Mouse (Mus musculus) hindbrain, embryonic 16.5 days (tissue): Measurements from ENCODE around the gene Arhgap27. TPM values are rescaled to one million over a fixed set of nuclear protein-coding genes. Genes with fewer than 3 reads are reported as not detected.

Source experiments
- ATAC-seq: fragments of 200-750 bp; cut with Nextera tagmentation; 2 replicates; pipeline ENCODE4 v1.8.0; 2017; ENCODE audit warnings: moderate TSS enrichment, moderate library complexity
- H3K27ac ChIP-seq: fragments of 300-500 bp; sonication (generic); 2 replicates; pipeline ENCODE4 v1.5.1; 2014; ENCODE audit warnings: low read depth, mild to moderate bottlenecking, control low read depth, low read length, moderate library complexity
- H3K27me3 ChIP-seq: fragments of 300-500 bp; sonication (generic); replicated peaks from 2 replicates; pipeline ENCODE4 v1.6.1; 2014; ENCODE audit warnings: low read length; ENCODE audit not compliant: control insufficient read depth, insufficient read depth
- H3K36me3 ChIP-seq: fragments of 300-500 bp; sonication (generic); 2 replicates; pipeline ENCODE4 v1.6.1; 2014; ENCODE audit warnings: mild to moderate bottlenecking, low read length, moderate library complexity, mixed read lengths; ENCODE audit not compliant: control insufficient read depth, insufficient read depth
- H3K4me1 ChIP-seq: fragments of 300-500 bp; sonication (generic); 2 replicates; pipeline ENCODE4 v1.6.1; 2014; ENCODE audit warnings: low read depth, low read length; ENCODE audit not compliant: control insufficient read depth, insufficient read depth
- H3K4me2 ChIP-seq: fragments of 300-500 bp; sonication (generic); 2 replicates; pipeline ENCODE4 v1.6.1; 2014; ENCODE audit warnings: mild to moderate bottlenecking, low read length, control low read depth, moderate library complexity
- H3K4me3 ChIP-seq: fragments of 300-500 bp; sonication (generic); 2 replicates; pipeline ENCODE4 v1.5.1; 2014; ENCODE audit warnings: mild to moderate bottlenecking, low read length, control low read depth, moderate library complexity
- H3K9ac ChIP-seq: fragments of 300-500 bp; sonication (generic); 2 replicates; pipeline ENCODE4 v1.6.1; 2014; ENCODE audit warnings: low read depth, mild to moderate bottlenecking, control low read depth, low read length, moderate library complexity
- H3K9me3 ChIP-seq: fragments of 300-500 bp; sonication (generic); 2 replicates; pipeline ENCODE4 v1.6.1; 2014; ENCODE audit warnings: mild to moderate bottlenecking, low read length, moderate library complexity; ENCODE audit not compliant: control insufficient read depth
- WGBS: fragments of 180-500 bp; shearing (Covaris S2); extraction: QIAGEN DNeasy Blood & Tissue Kit; methylation state at CpG from one replicate; pipeline ENCODE4 v1.1.7; 2014; 5-methylcytosine and 5-hydroxymethylcytosine counted together
- polyA plus RNA-seq: library from polyadenylated mRNA; unstranded; fragments of >200 nt; fragmentation: Nextera tagmentation; extraction: Ambion mirVana; gene quantifications from 2 replicates; pipeline ENCODE4 v1.2.1, GENCODE M21; 2015

The Arhgap27 gene
- polyA plus RNA-seq, 1 experiment from 2014 or later: 4.8 TPM

DNA sequence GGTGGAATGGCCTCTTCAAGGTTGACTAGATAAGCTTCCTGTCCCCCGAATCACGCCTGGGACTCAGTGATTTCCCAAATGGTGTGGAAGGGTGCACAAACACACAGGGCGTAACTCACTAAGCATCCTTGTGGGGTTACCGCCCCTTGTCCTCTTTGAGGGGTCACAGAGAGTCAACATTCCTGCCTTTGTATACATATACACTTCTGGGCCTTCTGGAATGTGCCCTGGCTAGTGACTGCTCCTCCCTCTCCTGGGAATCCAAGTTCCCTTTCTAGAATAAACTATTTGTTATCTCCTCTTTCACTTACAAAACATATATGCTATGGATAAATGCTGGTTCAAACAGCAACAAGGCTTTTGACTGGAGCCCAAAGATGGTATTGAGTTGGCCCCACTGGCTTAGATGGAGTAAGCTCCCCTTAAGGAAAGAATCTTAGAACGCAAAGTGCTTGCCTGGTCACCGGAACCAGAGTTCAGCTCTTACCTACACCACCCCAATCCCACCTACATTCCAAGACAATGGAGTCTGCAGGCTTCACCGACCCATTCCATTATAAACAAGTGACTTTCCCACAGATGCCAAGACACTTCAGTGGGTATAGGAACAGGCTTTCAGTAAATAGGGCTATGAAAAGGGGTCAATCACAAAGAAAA lies 24.5 kb upstream of the Arhgap27 start:
- H3K9ac ChIP-seq: no peak overlapping the region
- H3K4me2 ChIP-seq: no peak overlapping the region
- H3K27ac ChIP-seq: no peak overlapping the region
- no peaks in the 10 kb centered on the region for H3K27me3 ChIP-seq
- ATAC-seq: no peak
- no peaks in the 10 kb centered on the region for H3K9me3 ChIP-seq
- peaks cover 17% of the 10 kb centered on the region for H3K36me3 ChIP-seq
- no peak overlapping the region for H3K4me3 ChIP-seq
- 72% methylated on average over 7 of the region's 7 CpGs for WGBS
- no peaks in the 10 kb centered on the region for H3K4me1 ChIP-seq

DNA sequence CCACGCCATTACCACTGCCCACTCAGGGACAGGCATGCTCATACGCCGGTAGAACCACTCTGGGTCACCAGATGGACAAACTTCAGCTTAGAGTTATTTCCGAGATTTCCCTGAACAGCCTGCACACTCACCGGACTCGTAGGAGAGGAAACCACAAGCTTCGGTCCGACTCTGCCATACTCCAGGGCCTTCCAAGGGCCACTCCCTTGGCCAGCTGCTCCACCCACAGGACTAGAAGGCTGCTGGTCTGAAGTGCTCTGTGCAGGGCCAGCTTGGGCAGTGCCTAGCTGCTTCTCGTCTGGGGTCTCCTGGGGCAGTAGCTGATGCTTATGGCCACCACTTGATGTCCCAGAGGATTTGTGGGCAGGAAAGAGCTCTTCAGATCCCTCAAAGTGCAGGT lies 23.3 kb upstream of the Arhgap27 start:
- no peaks in the 10 kb centered on the region for H3K9me3 ChIP-seq
- WGBS: 88% methylated on average over 9 of the region's 9 CpGs
- no peak overlapping the region for H3K27ac ChIP-seq
- peaks cover 14% of the 10 kb centered on the region for H3K36me3 ChIP-seq
- no peaks in the 10 kb centered on the region for H3K27me3 ChIP-seq
- H3K4me2 ChIP-seq: no peak overlapping the region
- no peaks in the 10 kb centered on the region for H3K4me1 ChIP-seq
- no peak overlapping the region for H3K9ac ChIP-seq
- no peak for ATAC-seq
- H3K4me3 ChIP-seq: no peak overlapping the region

DNA sequence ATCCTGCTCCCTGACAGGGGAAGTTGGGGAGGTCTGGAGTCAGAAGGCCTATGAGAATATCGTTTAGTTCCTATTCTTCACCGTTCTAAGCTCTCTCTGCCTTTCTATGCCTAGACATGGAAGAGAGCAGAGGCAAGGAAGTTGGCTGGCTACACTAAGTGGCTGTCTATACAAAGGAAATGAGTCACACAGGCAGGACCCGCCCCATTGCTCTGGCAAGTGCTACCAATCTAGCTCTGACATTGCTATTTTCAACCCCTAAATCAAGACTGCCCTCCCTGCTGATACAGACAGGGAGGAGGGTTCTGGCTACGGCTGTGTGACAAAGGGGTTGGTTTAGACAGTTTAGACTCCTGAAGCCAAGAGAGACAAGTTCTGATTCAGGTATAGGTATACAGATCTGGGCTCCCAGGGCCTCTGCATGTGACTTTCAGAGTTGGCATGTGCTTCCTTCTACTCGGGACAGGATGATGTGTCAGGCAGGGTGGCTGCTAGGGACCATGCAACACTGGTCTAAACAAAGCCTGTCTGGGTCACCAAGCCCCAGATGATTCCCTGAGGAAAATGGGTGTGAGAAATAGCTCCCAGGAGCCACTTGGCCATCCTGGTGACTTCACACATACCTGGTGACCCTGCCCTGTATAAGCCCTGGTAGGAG lies 18.6 kb upstream of the Arhgap27 start:
- Histone ChIP-seq H3K4me2 (no peak overlapping the region), H3K27me3 (no peaks in the 10 kb centered on the region), H3K36me3 (peaks cover 20% of the 10 kb centered on the region), H3K4me3 (no peak overlapping the region), H3K4me1 (no peaks in the 10 kb centered on the region), H3K27ac (no peak overlapping the region), H3K9ac (no peak overlapping the region), H3K9me3 (no peaks in the 10 kb centered on the region)
- no peak for ATAC-seq
- 83% methylated on average over 5 of the region's 5 CpGs for WGBS

DNA sequence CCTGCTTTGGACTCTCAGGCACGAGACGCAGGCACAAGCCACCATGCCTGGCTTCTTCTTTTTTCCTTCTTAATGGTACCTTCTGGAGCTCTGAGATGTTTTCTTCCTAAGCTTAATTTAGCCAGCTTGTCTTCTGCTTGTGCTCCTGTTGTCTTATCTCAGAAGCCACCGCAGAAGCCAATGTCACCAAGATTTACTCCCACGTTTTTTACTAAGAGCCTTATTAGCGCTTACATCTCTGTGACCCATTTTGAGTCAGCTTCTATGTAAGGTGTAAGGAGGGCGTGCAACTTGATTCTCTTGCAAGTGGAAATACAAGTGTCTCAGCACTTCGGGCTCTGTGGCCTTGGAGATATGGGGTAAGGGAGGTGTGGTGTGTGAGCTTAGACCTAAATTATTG lies 18.0 kb upstream of the Arhgap27 start:
- Histone ChIP-seq H3K4me3 (no peak overlapping the region), H3K9ac (no peak overlapping the region), H3K4me1 (no peaks in the 10 kb centered on the region), H3K4me2 (no peak overlapping the region), H3K9me3 (no peaks in the 10 kb centered on the region), H3K27ac (no peak overlapping the region), H3K36me3 (peaks cover 19% of the 10 kb centered on the region), H3K27me3 (no peaks in the 10 kb centered on the region)
- no peak for ATAC-seq
- WGBS: 93% methylated on average over 7 of the region's 7 CpGs

DNA sequence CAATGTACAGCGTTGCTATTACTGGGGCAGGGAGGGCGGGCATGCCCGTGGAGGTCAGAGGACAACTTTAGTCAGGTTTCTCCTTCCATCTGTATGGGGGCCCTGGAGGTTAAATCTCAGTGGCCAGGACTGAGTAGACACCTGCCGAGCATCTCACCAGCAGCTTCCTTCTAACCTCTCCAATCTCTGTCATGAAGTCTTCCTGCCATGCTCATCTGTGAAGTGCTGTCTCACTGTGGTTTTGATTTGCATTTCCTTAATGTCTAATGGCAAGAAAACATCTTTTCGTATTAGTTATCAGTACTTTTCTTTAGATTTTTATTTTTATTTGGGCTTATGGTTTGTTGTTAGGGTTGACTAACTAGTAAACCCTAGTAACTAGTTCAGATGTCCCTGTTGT lies 17.0 kb upstream of the Arhgap27 start:
- H3K9ac ChIP-seq: no peak overlapping the region
- H3K27me3 ChIP-seq: no peaks in the 10 kb centered on the region
- no peaks in the 10 kb centered on the region for H3K4me1 ChIP-seq
- no peak overlapping the region for H3K27ac ChIP-seq
- H3K4me3 ChIP-seq: no peak overlapping the region
- no peak overlapping the region for H3K4me2 ChIP-seq
- H3K9me3 ChIP-seq: no peaks in the 10 kb centered on the region
- WGBS: 95% methylated on average over 5 of the region's 5 CpGs
- peaks cover 27% of the 10 kb centered on the region for H3K36me3 ChIP-seq
- ATAC-seq: no peak

DNA sequence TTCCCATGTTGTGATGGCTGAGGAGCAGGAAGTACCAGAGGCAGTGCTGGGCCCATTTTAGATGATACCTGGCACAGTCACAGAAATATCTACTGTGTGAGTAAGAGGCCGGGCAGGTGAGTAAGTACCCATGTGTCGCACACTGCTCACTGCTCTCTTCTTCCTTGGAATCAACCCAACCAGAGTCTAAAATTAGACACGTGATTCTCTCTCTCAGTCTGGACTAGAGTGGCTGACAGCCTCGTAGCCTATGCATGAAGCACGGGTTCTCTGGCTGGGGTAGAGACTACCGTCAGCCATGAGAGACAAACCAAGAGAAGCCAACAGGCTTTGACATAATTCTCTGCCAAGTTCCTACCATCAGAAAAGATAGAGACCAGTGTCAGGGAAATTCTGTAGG lies 14.8 kb upstream of the Arhgap27 start:
- Histone ChIP-seq H3K36me3 (peaks cover 27% of the 10 kb centered on the region), H3K4me1 (no peaks in the 10 kb centered on the region), H3K27me3 (no peaks in the 10 kb centered on the region), H3K9me3 (no peaks in the 10 kb centered on the region), H3K4me3 (no peak overlapping the region), H3K4me2 (no peak overlapping the region), H3K9ac (no peak overlapping the region), H3K27ac (no peak overlapping the region)
- WGBS: 92% methylated on average over 6 of the region's 6 CpGs
- no peak for ATAC-seq

DNA sequence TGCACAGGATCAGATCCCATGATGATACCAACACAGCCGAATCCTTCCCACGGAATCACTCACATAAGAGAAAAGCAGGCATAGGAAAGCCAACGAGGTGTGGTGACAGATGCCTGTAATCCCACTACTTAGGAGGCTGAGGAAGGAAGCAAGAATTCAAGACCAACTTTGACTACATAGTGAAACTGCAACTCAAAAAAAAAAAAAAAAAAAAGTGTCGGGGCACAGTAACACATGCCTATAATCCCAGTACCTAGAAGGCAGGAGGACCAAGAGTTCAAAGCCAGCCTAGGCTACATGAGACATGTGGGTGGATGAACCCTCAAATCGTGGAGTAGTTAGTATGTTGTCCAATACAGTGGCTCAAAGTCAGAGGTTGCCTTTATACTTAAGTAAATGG lies 12.3 kb upstream of the Arhgap27 start:
- Histone ChIP-seq H3K36me3 (peaks cover 28% of the 10 kb centered on the region), H3K27me3 (no peaks in the 10 kb centered on the region), H3K4me2 (no peak overlapping the region), H3K27ac (no peak overlapping the region), H3K4me3 (no peak overlapping the region), H3K4me1 (no peaks in the 10 kb centered on the region; the same call in 1 of the 2 replicates), H3K9ac (no peak overlapping the region), H3K9me3 (no peaks in the 10 kb centered on the region)
- no peak for ATAC-seq
- 92% methylated on average over 5 of the region's 5 CpGs for WGBS

DNA sequence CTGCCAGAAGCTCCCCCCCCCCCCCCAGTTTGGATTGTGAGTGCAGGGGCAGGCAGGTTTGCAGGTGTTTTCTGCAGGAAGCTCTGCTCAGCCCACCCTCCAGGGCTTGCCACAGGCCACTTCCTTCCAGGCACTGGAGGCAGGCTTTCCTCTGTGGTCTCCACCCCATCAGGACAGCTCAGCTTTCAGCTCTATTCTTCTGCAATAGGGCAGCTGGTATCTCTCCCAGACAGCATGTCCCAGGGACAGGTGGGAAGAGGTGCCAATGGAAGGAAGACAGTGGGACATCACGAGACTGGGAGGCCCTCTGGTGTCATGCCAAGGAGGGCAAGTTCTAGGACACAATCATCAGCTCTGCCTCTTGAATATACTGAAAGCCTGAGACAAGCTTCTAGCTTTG lies 11.8 kb upstream of the Arhgap27 start:
- H3K4me1 ChIP-seq: no peaks in the 10 kb centered on the region; the same call in 1 of the 2 replicates
- no peak overlapping the region for H3K4me2 ChIP-seq
- H3K27me3 ChIP-seq: no peaks in the 10 kb centered on the region
- no peak overlapping the region for H3K27ac ChIP-seq
- H3K4me3 ChIP-seq: no peak overlapping the region
- no peak for ATAC-seq
- 83% methylated on average over 1 of the region's 1 CpGs for WGBS
- no peaks in the 10 kb centered on the region for H3K9me3 ChIP-seq
- H3K36me3 ChIP-seq: peaks cover 32% of the 10 kb centered on the region
- H3K9ac ChIP-seq: no peak overlapping the region

DNA sequence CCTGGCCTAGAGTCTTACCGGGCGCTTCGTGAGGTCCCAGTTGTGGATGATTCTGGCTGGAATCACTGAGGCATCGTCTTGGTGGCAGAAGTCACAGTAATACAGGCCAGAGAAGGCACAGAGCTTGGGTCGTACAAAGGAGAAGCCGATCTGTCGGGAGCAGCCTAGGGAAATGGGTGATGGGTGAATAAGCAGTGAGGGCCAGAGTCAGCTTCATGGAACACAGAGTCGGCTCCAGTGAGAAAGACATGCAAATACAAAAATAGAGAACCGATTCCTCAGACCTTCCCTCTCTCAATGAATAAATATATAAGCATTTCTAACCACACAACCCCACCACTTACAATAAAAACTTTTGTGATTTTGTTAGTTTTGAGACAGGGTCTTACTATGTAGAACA lies 10.4 kb upstream of the Arhgap27 start:
- Histone ChIP-seq H3K27ac (no peak overlapping the region), H3K36me3 (peaks cover 25% of the 10 kb centered on the region), H3K4me2 (no peak overlapping the region), H3K9me3 (no peaks in the 10 kb centered on the region), H3K4me1 (no peaks in the 10 kb centered on the region; the same call in 1 of the 2 replicates), H3K9ac (no peak overlapping the region), H3K4me3 (no peak overlapping the region), H3K27me3 (no peaks in the 10 kb centered on the region)
- no peak for ATAC-seq
- 94% methylated on average over 9 of the region's 9 CpGs for whole genome bisulfite sequencing
